Mouse (Mus musculus) embryo, embryonic 10.5 days (tissue): ENCODE measurements around the gene Ccdc51.
"Not testable (repeated sequence)": the region's sequence is repeated elsewhere in the genome, so short reads cannot be mapped to it uniquely, and the experiment has no call there.

Source experiments
- DNase-seq: peaks from one replicate; pipeline ENCODE4 v3.0.0-alpha.2; 2015; ENCODE audit warnings: low spot score

Gene Ccdc51

GRCm38 (mm10) chr9:109123266-109123665, 41.0 kb downstream of the Ccdc51 start:
- DNase-seq: no peak

DNA sequence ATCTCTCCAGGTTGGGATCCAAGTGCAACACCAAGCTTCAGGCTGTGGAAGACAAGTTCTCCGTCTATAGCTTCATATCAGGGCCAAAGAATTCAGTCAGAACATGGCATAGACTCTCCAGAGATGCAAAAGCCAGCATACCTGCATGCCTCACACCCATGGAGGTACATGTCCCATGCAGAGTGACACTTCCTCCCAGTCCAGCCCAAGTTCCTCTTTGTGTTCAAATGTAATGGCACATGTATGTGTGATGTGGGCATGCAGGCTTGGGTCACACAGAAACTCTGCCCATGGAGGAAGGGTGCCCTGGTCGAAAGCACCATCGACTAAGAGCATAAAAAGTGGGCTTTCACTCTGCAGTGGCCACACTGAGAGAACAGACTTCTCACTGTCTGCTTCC, 41.9 kb downstream of the Ccdc51 start:
- DNase-seq: no peak

- DNase-seq: no peak
Measured at GRCm38 (mm10) chr9:109125043-109125442, 42.8 kb downstream of the Ccdc51 start.

GRCm38 (mm10) chr9:109125481-109125880, 43.2 kb downstream of the Ccdc51 start:
- no peak for DNase-seq

GRCm38 (mm10) chr9:109127076-109127475, 44.8 kb downstream of the Ccdc51 start:
- DNase-seq: no peak

DNA sequence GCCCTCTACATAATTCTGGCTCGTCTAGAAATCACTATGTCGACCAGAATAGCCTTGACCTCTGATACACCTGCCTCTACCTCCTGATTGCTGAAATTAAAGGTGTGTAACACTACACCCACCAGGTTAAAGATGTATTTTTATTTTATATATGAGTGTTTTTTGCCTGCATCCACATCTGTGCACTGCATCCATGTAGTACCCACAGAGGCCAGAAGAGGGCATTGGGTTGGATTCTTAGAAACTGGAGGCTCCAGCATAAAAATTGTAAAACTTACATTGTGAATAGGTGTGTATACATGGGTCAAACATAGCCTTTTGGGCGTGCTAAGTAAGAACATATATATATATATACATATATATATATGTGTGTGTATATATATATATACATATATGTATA, 45.9 kb downstream of the Ccdc51 start:
- DNase-seq: peak; percentile 53

DNA sequence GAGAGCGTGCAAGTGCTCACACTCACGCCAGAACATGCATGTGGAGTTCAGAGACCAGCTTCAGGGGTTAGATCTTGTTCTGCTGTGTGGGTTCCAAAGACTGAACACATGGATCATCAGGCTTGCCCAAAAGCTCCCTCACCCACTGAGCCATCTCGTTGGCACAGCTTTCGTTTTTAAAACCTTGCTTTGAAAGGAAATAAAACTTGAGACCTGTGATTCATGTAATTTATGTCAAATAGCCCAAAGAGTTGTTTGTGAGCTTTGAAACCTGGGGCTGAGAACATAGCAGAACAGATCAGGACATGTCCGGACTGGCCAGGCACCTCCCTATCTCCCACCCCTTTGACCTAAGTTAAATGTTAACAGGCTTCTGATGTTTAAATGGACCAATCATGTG, 47.8 kb downstream of the Ccdc51 start:
- no peak for DNase-seq

GRCm38 (mm10) chr9:109140414-109140813, 58.1 kb downstream of the Ccdc51 start:
- DNase-seq: not testable (repeated sequence)
